Comparison of ENCODE assay signal across 20 mouse cellular contexts in the genomic region with DNA sequence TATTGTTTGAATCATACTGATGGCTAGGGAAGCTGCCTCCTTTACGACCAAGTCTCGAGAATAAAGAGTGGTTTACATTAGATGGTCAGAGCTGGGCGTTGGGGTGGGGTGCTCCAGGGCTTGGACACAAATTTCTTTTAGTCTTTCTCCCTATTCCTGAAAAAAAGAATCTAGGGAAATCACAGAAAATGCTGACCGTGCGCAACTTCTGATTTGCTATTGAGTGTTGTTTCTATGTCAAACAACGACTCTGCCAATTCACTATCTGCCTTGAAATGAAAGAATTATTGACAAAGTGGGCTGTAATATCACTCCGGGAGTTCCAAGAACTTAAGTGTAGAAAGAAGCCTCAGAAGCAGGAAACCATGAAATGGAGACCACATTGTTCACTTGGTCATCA. TPM values are rescaled to one million over a fixed set of nuclear protein-coding genes. Genes with fewer than 3 reads are reported as not detected.
"Had no signal": no experiment of that assay in that cellular context is flagged by ENCODE, and none has a peak within 500 bp of the region (broad histone marks: within the 10 kb centered on the region; RNA-seq: fewer than 3 reads in every experiment).

No protein-coding gene starts in this region.

- H3K9me3 ChIP-seq: limb, embryonic 10.5 days; limb, embryonic 13.5 days; liver, embryonic 12.5 days; liver, embryonic 15.5 days; midbrain, embryonic 12.5 days; midbrain, embryonic 15.5 days; neural tube, embryonic 13.5 days had no signal

- H3K36me3 ChIP-seq: limb, embryonic 10.5 days; limb, embryonic 13.5 days; liver, embryonic 12.5 days; liver, embryonic 15.5 days; midbrain, embryonic 12.5 days; midbrain, embryonic 15.5 days; neural tube, embryonic 13.5 days had no signal

- H3K9ac ChIP-seq: limb, embryonic 13.5 days; liver, embryonic 12.5 days; liver, embryonic 15.5 days; midbrain, embryonic 12.5 days; midbrain, embryonic 15.5 days; neural tube, embryonic 13.5 days had no signal

- H3K27ac ChIP-seq: limb, embryonic 10.5 days; limb, embryonic 13.5 days; liver, embryonic 12.5 days; liver, embryonic 15.5 days; macrophage; midbrain, embryonic 12.5 days; midbrain, embryonic 15.5 days; neural tube, embryonic 13.5 days had no signal

- ATAC-seq: liver, embryonic 12.5 days; midbrain, embryonic 15.5 days had no signal

- DNase-seq: kidney, postnatal 14 days; kidney, postnatal 4 days; layer of hippocampus, adult 9-11 months; liver; lung, adult 18-20 months; right cerebral cortex, postnatal 25 days; thymus, adult 18-20 months; thymus, postnatal 36 days had no signal

- H3K4me3 ChIP-seq: limb, embryonic 10.5 days; limb, embryonic 13.5 days; liver, embryonic 12.5 days; liver, embryonic 15.5 days; midbrain, embryonic 12.5 days; midbrain, embryonic 15.5 days; neural tube, embryonic 13.5 days had no signal

- H3K4me2 ChIP-seq: limb, embryonic 13.5 days; liver, embryonic 12.5 days; liver, embryonic 15.5 days; midbrain, embryonic 12.5 days; midbrain, embryonic 15.5 days; neural tube, embryonic 13.5 days had no signal

- H3K27me3 ChIP-seq: limb, embryonic 13.5 days; liver, embryonic 12.5 days; liver, embryonic 15.5 days; midbrain, embryonic 12.5 days; midbrain, embryonic 15.5 days; neural tube, embryonic 13.5 days had no signal

- H3K4me1 ChIP-seq: liver, embryonic 12.5 days; liver, embryonic 15.5 days; midbrain, embryonic 12.5 days; midbrain, embryonic 15.5 days had no signal

RNA-seq across cellular contexts. Expression of a gene that starts 23.5 kb away (rescaled TPM):
- total RNA-seq: layer of hippocampus, adult 18-20 months; layer of hippocampus, postnatal 25 days; left cerebral cortex, adult 18-20 months had no signal
- polyA plus RNA-seq: macrophage; neural tube, embryonic 13.5 days; testis, adult 2 months had no signal
